Mouse (Mus musculus): ENCODE data around the gene Tox3. TPM values are rescaled to one million over a fixed set of nuclear protein-coding genes. Genes with fewer than 3 reads are reported as not detected.
A peak's percentile ranks its signal among the peaks of the same experiment; 100 is the strongest.

The Tox3 gene
- total RNA-seq (2014; rRNA removed) (38.0 and 46.1 TPM in 2 replicates), polyA plus RNA-seq (2015; fragmentation: Nextera tagmentation; extraction: Ambion mirVana) (27.9 and 31.0 TPM in 2 replicates)

- no peaks in the 10 kb centered on the region for H3K4me1 ChIP-seq (ENCODE audit: insufficient read depth, low read length)
- ATAC-seq (ENCODE audit: low FRiP score) (peak; percentile 63), DNase-seq (ENCODE audit: low spot score) (peak; percentile 40)
- H3K27ac ChIP-seq (ENCODE audit: low read depth, low read length), result peak within 1 kb of the TSS; percentile 89
- H3K4me2 ChIP-seq (ENCODE audit: low read depth, low read length, poor library complexity, severe bottlenecking), result peak within 1 kb of the TSS; percentile 79
- H3K27me3 ChIP-seq (ENCODE audit: insufficient read depth, low read length), result no peaks in the 10 kb centered on the region
- peak within 1 kb of the TSS; percentile 82 for H3K4me3 ChIP-seq (ENCODE audit: low read depth, low read length)
- no peaks in the 10 kb centered on the region for H3K9me3 ChIP-seq (ENCODE audit: low read length)
- WGBS, result 2% methylated on average over 44 of the region's 89 CpGs
- no peak for TF ChIP-seq CTCF (IDR thresholded peaks at IDR 0.05)
- H3K36me3 ChIP-seq (ENCODE audit: insufficient read depth, low read length), result no peaks in the 10 kb centered on the region
- H3K9ac ChIP-seq (replicated peaks; ENCODE audit: low read length, poor library complexity, severe bottlenecking), result peak within 1 kb of the TSS; percentile 95
Observed at GRCm38 (mm10) chr8:90348178-90348925, at the start of gene Tox3. Gene Tox3, minus strand, starts transcription at chr8:90348343.

- Histone ChIP-seq H3K27ac (ENCODE audit: low read depth, low read length) (no peak overlapping the region), H3K4me2 (ENCODE audit: low read depth, low read length, poor library complexity, severe bottlenecking) (no peak overlapping the region), H3K4me1 (ENCODE audit: insufficient read depth, low read length) (no peaks in the 10 kb centered on the region), H3K27me3 (ENCODE audit: insufficient read depth, low read length) (no peaks in the 10 kb centered on the region), H3K4me3 (ENCODE audit: low read depth, low read length) (no peak overlapping the region), H3K9ac (replicated peaks; ENCODE audit: low read length, poor library complexity, severe bottlenecking) (no peak overlapping the region), H3K36me3 (ENCODE audit: insufficient read depth, low read length) (no peaks in the 10 kb centered on the region), H3K9me3 (ENCODE audit: low read length) (no peaks in the 10 kb centered on the region)
- peak; percentile 17 for DNase-seq (ENCODE audit: low spot score)
- WGBS, result 34% methylated on average over 2 of the region's 2 CpGs
- no peak for ATAC-seq (ENCODE audit: low FRiP score)
- no peak for TF ChIP-seq CTCF (IDR thresholded peaks at IDR 0.05)
Observed at GRCm38 (mm10) chr8:90392643-90393042, 44.5 kb upstream of the Tox3 start.

GRCm38 (mm10) chr8:90391483-90392074, 43.4 kb upstream of the Tox3 start:
- H3K9me3 ChIP-seq (ENCODE audit: low read length), result no peaks in the 10 kb centered on the region
- no peaks in the 10 kb centered on the region for H3K4me1 ChIP-seq (ENCODE audit: insufficient read depth, low read length)
- no peaks in the 10 kb centered on the region for H3K27me3 ChIP-seq (ENCODE audit: insufficient read depth, low read length)
- TF ChIP-seq CTCF (IDR thresholded peaks at IDR 0.05), result no peak
- no peak overlapping the region for H3K9ac ChIP-seq (replicated peaks; ENCODE audit: low read length, poor library complexity, severe bottlenecking)
- no peak overlapping the region for H3K4me2 ChIP-seq (ENCODE audit: low read depth, low read length, poor library complexity, severe bottlenecking)
- H3K36me3 ChIP-seq (ENCODE audit: insufficient read depth, low read length), result no peaks in the 10 kb centered on the region
- 71% methylated on average over 3 of the region's 3 CpGs for WGBS
- DNase-seq (ENCODE audit: low spot score) (no peak), ATAC-seq (ENCODE audit: low FRiP score) (no peak)
- no peak overlapping the region for H3K27ac ChIP-seq (ENCODE audit: low read depth, low read length)
- H3K4me3 ChIP-seq (ENCODE audit: low read depth, low read length), result no peak overlapping the region

GRCm38 (mm10) chr8:90390827-90391226, 42.7 kb upstream of the Tox3 start:
- no peak for ATAC-seq (ENCODE audit: low FRiP score)
- no peak overlapping the region for H3K4me3 ChIP-seq (ENCODE audit: low read depth, low read length)
- H3K27me3 ChIP-seq (ENCODE audit: insufficient read depth, low read length), result no peaks in the 10 kb centered on the region
- no peak overlapping the region for H3K27ac ChIP-seq (ENCODE audit: low read depth, low read length)
- WGBS, result 100% methylated on average over 1 of the region's 1 CpGs
- no peak overlapping the region for H3K4me2 ChIP-seq (ENCODE audit: low read depth, low read length, poor library complexity, severe bottlenecking)
- no peaks in the 10 kb centered on the region for H3K9me3 ChIP-seq (ENCODE audit: low read length)
- H3K36me3 ChIP-seq (ENCODE audit: insufficient read depth, low read length), result no peaks in the 10 kb centered on the region
- no peak overlapping the region for H3K9ac ChIP-seq (replicated peaks; ENCODE audit: low read length, poor library complexity, severe bottlenecking)
- no peak for DNase-seq (ENCODE audit: low spot score)
- no peak for TF ChIP-seq CTCF (IDR thresholded peaks at IDR 0.05)
- H3K4me1 ChIP-seq (ENCODE audit: insufficient read depth, low read length), result no peaks in the 10 kb centered on the region

GRCm38 (mm10) chr8:90379064-90379463, 30.9 kb upstream of the Tox3 start:
- Histone ChIP-seq H3K9me3 (ENCODE audit: low read length) (no peaks in the 10 kb centered on the region), H3K9ac (replicated peaks; ENCODE audit: low read length, poor library complexity, severe bottlenecking) (no peak overlapping the region), H3K4me2 (ENCODE audit: low read depth, low read length, poor library complexity, severe bottlenecking) (no peak overlapping the region), H3K36me3 (ENCODE audit: insufficient read depth, low read length) (no peaks in the 10 kb centered on the region), H3K27me3 (ENCODE audit: insufficient read depth, low read length) (no peaks in the 10 kb centered on the region), H3K27ac (ENCODE audit: low read depth, low read length) (no peak overlapping the region), H3K4me3 (ENCODE audit: low read depth, low read length) (no peak overlapping the region), H3K4me1 (ENCODE audit: insufficient read depth, low read length) (no peaks in the 10 kb centered on the region)
- no peak for TF ChIP-seq CTCF (IDR thresholded peaks at IDR 0.05)
- DNase-seq (ENCODE audit: low spot score), result no peak
- WGBS, result 90% methylated on average over 6 of the region's 6 CpGs
- no peak for ATAC-seq (ENCODE audit: low FRiP score)

- Histone ChIP-seq H3K36me3 (ENCODE audit: insufficient read depth, low read length) (no peaks in the 10 kb centered on the region), H3K9ac (replicated peaks; ENCODE audit: low read length, poor library complexity, severe bottlenecking) (no peak overlapping the region), H3K4me3 (ENCODE audit: low read depth, low read length) (no peak overlapping the region), H3K4me2 (ENCODE audit: low read depth, low read length, poor library complexity, severe bottlenecking) (no peak overlapping the region), H3K9me3 (ENCODE audit: low read length) (no peaks in the 10 kb centered on the region), H3K4me1 (ENCODE audit: insufficient read depth, low read length) (no peaks in the 10 kb centered on the region), H3K27ac (ENCODE audit: low read depth, low read length) (no peak overlapping the region), H3K27me3 (ENCODE audit: insufficient read depth, low read length) (no peaks in the 10 kb centered on the region)
- ATAC-seq (ENCODE audit: low FRiP score) (no peak), DNase-seq (ENCODE audit: low spot score) (no peak)
- no peak for TF ChIP-seq CTCF (IDR thresholded peaks at IDR 0.05)
- WGBS, result 95% methylated on average over 3 of the region's 3 CpGs
Observed at GRCm38 (mm10) chr8:90378036-90378435, 29.9 kb upstream of the Tox3 start.
